Mouse (Mus musculus) gastrocnemius, adult 8-10 months (tissue): ENCODE measurements at regions not wholly inside any gene's neighbourhood (a gene's known extent, or its start where the extent isn't known, plus 50 kb on each side); places are given as distances from the start of the nearest gene placed in this dataset.

Source experiments
- DNase-seq, 2 experiments: peaks; one replicate each; pipeline ENCODE4 v3.0.0; 2022; ENCODE audit warnings: low spot score in 2 of 2

DNA sequence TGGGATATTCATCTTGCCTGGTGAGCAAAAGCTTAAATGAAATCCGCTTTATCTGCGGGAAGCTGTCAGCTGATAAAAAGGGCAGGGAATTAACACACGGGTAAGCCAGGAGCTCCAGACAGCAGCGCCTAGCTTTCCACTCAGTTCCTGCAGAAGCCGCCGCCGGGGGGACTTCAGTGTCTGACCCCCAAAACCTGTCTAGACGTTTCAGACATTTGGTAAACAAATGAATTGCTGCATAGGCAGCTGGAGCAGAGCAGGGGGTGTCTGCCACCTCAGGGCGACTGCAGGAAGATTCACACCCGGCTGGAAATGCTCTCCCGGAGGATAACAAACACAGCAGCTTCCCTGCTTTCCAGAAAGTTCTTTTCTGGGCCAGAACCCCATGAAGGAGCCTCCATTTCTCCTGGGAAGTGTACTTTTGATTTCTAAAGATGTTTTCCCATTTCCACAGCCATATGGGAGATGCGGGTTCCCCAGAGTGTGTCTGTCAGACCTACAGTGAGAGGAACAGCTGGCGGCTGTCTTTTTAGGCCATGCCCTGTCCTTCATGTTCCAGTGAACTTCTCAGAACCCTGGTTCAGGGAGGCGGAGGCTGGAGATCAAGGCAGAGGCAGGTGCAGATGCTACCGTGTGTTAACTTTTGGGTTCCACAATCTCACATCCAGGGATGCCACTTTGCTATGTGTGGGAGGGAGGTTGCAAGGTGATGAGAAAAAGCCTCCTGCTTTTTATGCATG is 58.7 kb upstream of the Pmepa1 start:
- no peak for DNase-seq

DNA sequence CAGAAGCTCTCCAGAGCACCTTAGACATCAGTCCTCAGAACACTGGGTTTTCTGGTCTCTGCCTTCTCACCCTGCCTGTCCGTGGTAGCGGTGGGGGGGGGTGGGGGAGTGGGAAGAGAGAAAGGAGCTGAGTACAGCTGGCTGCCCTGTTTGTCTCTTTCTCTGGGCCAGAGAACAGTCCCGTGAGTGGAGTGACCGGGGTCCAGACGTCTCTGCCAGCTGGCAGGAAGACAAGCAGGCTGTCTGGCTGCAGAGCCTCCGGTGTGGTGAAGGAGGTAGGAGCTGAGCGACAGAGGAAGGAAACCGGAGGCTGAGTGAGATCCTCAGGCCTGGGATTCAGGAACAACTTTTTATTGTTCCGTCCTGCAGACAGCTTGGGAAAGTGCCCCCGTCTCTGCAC is 59.5 kb upstream of the Pmepa1 start:
- peak; percentile 44 to 56 for DNase-seq

- no peak for DNase-seq
Observed at GRCm38 (mm10) chr2:173337666-173338065, 61.3 kb upstream of the Pmepa1 start.

DNA sequence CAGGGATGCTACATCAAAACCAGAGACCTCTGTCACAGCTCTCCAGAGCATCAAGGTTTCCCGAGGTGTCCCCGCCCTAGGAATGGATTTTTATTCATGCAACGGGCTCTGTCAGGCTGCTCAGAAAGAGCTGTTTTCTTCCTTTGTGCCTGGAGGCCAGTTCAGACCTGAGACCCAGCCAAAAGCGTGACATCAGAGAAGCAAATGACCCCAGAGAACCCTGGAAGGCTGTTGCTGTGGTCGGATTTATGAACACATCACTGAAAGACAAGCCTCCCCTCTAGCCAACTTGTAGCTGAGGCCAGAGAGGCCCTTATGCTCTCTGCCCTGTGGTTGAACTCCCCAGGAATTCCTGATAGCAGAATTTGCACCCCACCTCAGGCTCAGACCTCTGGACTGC is 62.3 kb upstream of the Pmepa1 start:
- peak; percentile 67 to 70 for DNase-seq

DNA sequence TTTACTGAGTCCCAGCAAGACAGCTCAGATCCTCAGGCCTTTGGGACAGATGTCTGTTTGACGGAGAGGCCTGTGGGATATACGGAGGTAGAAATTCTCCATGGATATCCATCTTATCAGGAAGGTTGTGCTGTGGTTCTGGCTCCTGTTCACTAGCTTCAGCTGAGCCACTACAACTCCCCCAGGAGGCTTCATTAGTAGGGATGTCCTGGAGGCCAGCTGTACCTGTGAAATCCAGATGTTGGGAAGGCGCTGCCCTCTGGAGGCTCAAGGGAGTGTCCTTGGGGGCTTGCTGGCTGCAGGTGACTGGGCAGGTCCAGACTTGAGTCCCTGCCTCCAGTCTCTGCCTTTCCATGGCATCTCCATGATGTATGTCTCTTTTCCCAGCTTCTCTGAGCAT is 62.9 kb upstream of the Pmepa1 start:
- DNase-seq: no peak

DNA sequence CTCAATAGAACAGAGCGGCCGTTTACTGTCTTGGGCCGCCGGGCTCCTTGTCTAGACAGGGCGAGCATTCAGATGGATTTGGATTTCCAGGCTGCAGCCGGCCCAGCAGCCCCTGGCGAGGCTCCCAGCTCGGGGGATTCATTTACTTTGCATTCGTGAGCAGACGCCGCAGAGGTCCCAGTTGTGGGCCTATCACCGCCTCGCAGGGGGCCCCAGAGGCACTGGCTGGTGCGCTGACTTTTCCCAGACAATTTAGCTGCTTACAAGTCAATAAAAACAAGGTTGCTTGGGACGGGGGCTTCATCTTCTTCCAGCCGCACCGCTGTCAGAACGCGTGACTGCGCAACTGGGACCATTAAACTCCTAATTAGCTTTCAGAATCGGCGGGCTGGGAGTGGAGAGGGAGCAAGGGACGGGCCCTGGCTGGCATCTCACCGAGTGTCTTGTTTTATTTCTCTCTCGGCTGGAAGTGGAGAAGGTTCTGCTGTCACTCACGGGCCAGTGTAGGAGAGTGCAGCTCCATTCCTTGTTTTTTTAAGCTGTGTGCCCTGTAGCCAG is 63.8 kb upstream of the Pmepa1 start:
- DNase-seq: peak in 1 of 2 experiments; percentile 48

- DNase-seq: no peak
Observed at GRCm38 (mm10) chr2:173342605-173343260, 66.4 kb upstream of the Pmepa1 start.

GRCm38 (mm10) chr2:173343665-173344064 is 67.3 kb upstream of the Pmepa1 start:
- no peak for DNase-seq

DNA sequence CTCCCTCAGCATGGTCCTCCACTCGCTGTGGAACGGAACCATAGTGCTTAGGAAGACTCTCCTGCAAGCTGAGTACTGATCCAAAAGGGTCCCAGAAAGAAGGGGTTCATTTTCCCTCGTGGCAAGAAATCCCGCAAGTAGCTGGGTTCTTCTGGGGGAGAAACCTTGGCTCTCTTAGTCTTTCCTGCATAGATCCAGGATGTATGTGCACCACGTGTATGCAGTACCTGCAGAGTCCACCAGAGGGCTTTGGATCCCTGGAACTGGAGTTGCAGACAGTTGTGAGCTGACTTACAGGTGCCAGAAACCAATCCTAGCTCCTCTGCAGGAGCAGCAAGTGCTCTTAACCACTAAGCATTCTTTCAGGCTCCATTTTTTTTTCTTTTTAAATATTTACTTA is 67.9 kb upstream of the Pmepa1 start:
- no peak for DNase-seq

- DNase-seq: no peak
Observed at GRCm38 (mm10) chr2:173347341-173347740, 71.0 kb upstream of the Pmepa1 start.

DNA sequence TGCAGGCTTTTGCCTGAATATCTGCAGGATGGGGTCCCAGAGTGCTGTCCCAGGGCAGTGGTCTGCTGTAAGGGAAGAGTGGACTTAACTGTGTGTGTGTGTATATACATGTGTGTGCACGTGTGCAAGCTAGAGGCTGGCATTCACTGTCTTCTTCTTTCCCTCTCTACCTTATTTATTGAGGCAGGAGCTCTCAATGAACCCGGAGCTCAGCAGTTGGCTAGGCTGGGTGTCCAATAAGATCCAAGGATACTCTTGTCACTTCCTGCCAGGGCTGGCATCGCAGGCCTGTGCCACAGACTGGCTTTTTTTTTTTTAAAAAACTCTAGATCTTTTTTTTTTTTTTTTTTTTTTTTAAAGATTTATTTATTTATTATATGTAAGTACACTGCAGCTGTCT is 72.4 kb upstream of the Pmepa1 start:
- DNase-seq: no peak

GRCm38 (mm10) chr2:173349510-173349909 is 73.2 kb upstream of the Pmepa1 start:
- no peak for DNase-seq

DNA sequence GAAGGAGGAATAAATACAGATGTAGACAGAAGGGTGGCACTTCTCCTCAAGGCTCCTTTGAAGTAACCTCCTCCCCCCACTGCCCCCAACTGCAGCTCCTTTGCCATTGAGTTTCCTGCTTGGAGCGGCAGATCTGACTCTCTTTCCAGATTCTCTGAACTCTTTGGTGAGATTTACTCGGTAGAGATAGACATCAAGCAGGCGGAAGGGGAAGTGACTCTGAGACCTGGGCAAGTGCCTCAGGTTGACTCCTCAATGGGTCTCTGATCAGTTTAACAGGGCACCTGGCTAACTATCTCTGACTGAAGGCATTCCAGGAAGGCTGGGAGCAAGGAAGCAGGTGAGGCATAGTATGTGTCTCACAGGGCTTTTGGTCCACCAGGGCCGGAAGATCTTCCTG is 73.6 kb upstream of the Pmepa1 start:
- DNase-seq: no peak

DNA sequence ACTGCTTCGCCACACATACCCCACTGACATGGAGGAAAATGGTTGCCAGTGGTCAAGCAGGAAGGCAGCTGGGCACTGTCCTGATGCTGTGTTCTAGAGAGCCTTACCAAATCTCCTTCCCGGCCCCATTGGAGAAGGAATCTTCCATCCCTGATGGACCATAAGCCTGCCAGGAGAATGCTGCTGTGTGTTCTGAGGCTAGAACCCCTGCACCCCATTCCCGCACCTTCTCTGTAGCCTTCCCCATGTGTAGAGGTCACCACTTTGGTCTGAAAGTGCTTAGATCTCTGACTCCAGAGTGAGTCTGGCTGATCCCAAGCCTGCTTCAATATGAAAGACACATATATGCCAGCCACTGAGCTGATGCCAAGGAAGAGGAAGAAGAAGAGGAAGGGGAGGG is 74.1 kb upstream of the Pmepa1 start:
- DNase-seq: no peak

GRCm38 (mm10) chr2:173350831-173351230 is 74.5 kb upstream of the Pmepa1 start:
- DNase-seq: no peak

DNA sequence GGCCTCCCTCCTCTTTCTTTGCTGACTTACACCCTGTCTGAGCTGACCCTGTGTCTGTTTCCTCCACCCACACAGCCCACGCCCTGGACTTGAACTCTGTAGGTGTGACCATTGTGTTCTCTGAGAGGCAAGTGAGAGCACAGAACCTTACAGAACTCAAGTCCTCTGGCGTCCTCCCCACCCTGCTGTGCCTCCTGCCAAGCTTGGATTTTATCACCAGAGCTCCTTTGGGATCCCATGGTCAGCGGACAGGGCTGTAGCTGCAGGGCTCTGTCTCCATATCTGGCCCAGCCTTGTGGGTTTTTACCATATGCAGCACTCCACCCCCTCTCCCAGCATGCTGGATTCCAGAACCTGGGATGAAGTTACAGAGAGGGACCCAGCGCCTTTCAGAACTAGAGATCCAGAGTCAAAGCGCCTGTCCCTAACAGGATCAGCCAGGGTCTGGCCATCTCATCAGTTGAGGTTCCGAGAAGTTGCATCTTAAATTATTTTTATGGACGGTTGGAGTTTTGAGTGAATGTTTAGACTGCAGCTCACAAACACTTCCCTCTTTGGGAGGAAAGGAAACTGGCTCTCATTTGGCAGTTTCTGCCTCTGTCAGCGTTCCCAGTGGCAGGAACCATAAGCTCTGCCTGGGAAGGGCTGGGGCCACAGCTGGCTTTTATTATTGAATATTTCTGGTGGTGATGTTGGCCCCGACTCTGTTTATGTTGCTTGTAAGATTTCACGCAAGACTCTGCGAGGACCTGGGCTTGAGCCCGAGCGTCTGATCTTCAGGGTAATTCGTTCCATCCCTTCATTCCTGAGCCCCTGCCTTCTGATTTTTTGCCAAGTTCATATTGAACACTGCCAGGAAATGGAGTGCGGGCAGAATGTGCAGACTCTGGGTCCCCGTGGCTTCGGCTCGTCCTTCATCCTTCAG is 75.8 kb upstream of the Pmepa1 start:
- DNase-seq: peak; percentile 73 to 78

- DNase-seq: no peak
Observed at GRCm38 (mm10) chr2:173352756-173353139, 76.4 kb upstream of the Pmepa1 start.

- no peak for DNase-seq
Observed at GRCm38 (mm10) chr2:173353435-173354241, 77.3 kb upstream of the Pmepa1 start.

GRCm38 (mm10) chr2:173356786-173357185 is 80.5 kb upstream of the Pmepa1 start:
- DNase-seq: no peak

GRCm38 (mm10) chr2:173365441-173366166 is 89.3 kb upstream of the Pmepa1 start:
- no peak for DNase-seq
